Mouse (Mus musculus) embryo, embryonic 11.5 days (tissue): ENCODE data around the gene Phc3.

Source experiments
- DNase-seq: peaks from one replicate; pipeline ENCODE4 v3.0.0-alpha.2; 2012; ENCODE audit warnings: low read depth, low spot score

Phc3 gene

GRCm38 (mm10) chr3:30969104-30969581, at the start of gene Phc3:
Gene Phc3 (minus strand): TSS chr3:30969415.
- peak; percentile 96 for DNase-seq

GRCm38 (mm10) chr3:31017652-31018051, 48.4 kb upstream of the Phc3 start:
- DNase-seq, result no peak

GRCm38 (mm10) chr3:31016594-31017196, 47.5 kb upstream of the Phc3 start:
- no peak for DNase-seq

DNA sequence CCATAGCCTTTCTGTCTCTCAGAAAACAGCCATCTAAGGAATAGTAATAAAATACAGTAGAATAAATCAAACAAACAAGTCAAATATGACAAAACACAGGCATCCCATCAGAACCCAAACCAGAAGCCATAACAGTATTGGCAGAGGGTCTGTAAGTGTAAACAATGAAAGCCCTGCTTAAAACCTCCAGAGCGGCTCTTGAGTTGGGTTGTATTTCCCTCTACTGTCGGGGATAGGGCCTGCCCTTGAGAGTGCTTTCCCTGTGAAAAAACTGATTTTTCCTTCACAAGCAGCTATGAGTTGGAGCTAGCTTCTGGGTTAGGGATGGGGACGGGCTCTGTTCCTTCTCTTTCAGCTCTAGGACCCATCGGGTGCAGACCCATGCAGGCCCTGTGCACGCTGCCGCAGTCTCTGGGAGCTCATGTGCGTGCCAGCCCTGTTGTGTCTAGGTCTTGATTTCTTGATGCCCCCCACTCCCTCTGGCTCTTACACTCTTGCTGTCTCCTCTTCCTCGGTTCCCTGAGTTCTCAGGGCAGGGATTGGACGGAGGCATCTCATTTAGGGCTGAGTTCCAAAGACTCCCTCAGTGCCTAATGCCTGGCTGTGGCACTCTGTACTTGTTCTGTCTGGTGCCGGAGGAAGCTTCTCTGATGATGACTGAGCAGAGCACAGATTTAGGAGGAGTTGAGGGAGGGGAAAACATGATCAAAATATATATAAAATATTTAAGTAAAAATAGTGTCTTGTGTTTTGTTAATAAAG, 46.6 kb upstream of the Phc3 start:
- DNase-seq, result no peak

DNA sequence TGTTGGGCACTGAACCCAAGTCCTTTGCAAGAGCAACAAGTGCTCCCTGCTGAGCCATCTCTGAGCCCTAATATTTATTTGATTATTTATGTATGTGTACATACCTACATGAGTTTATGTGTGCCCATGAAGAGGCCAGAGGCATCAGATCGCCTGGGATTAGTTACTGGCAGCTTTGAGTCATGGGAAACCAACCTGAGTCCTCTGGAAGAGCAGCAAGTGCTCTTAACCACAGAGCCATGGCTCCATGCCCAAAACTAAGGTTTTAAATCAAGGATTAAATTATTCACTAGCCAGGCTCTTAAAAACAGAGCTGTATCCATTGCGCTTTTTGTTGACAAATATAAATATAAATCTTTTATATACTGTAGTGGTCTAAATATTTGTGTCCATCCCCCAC, 45.2 kb upstream of the Phc3 start:
- DNase-seq, result no peak

DNA sequence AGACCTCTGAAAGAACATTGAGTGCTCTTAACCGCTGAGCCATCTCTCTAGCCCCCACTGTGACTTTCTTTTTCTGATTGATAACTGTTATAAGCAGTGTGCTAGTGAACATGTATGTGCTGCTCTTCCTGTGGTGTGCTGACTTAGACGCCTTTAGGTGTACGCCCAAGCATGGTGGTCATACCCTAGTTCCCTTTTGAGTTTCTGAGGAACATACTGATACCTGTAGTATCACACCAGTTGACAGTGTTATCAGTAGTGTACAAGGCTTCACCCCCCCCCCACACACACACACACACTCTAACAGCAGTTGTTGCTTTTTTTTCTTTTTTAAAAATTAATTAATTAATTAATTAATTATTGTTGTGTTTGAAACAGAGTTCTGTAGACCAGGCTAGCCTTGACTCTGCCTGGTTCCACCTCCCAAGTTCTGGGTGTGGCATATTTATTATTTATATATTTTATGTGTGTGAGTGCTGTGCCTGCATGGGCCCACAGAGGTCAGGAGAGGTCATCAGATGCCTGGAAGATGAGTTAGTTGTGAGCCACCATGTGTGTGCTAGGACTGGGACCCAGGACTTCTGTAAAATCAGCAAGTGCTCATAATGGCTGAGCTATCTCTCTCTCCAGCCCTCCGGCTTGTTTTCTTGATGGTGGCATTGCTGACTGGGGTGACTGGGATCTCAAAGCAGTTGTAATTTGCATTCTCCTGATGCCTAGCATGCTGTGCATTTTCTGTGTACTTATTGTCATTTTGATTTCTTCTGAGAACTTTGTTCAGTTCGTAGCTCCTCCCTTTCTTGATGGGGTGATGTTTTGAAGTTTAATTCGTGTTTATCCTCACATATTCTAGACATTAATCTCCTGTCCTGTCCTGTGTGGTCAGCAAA, 35.4 kb upstream of the Phc3 start:
- DNase-seq, result no peak

GRCm38 (mm10) chr3:31001048-31001676, 31.9 kb upstream of the Phc3 start:
- DNase-seq, result no peak

- no peak for DNase-seq
Measured at GRCm38 (mm10) chr3:31000018-31000407, 30.8 kb upstream of the Phc3 start.

GRCm38 (mm10) chr3:30999401-31000017, 30.3 kb upstream of the Phc3 start:
- no peak for DNase-seq

DNA sequence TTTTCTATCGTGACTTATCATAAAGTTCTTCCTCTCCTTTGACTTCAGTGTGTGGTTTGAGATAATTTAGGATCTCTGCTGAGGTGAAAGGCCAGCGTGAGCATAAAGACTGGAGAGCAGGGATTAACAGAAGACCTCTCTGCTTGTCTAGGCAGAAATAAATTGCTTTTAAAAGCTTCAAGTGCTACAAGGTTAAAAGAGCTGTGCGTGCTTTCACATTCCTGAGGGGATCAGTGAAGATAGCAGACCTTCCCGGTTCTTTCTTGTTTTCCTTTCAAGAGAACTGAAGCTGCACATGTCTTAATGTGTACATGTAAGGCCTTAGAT, 27.4 kb upstream of the Phc3 start:
- DNase-seq, result no peak

- no peak for DNase-seq
Measured at GRCm38 (mm10) chr3:30995899-30996687, 26.9 kb upstream of the Phc3 start.

GRCm38 (mm10) chr3:30995283-30995898, 26.2 kb upstream of the Phc3 start, which contains the start of gene Prkci:
Gene Prkci (plus strand): TSS chr3:30995747.
- peak; percentile 90 for DNase-seq

- no peak for DNase-seq
Measured at GRCm38 (mm10) chr3:30994859-30995258, 25.6 kb upstream of the Phc3 start.

- DNase-seq, result no peak
Measured at GRCm38 (mm10) chr3:30993066-30993573, 23.9 kb upstream of the Phc3 start.

DNA sequence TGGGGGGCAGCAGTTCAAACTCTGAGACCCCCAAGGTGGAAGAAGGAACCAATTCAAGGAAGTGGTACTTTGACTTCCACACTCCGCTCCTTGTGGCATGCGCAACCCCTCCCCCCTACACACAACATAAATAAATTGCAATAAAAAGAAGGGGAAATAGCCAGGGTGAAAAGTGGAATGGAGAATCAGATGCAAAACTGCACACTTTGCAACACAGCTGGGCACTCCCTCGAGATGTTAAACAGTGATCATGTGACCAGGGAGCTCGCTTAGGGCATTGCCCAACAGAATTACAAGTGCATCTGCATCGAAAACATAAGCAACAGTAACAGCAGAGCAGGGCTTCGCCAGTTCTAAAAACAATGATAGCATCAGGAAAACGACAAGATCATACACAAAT, 22.9 kb upstream of the Phc3 start:
- no peak for DNase-seq

GRCm38 (mm10) chr3:30987396-30988318, 18.4 kb upstream of the Phc3 start:
- no peak for DNase-seq

DNA sequence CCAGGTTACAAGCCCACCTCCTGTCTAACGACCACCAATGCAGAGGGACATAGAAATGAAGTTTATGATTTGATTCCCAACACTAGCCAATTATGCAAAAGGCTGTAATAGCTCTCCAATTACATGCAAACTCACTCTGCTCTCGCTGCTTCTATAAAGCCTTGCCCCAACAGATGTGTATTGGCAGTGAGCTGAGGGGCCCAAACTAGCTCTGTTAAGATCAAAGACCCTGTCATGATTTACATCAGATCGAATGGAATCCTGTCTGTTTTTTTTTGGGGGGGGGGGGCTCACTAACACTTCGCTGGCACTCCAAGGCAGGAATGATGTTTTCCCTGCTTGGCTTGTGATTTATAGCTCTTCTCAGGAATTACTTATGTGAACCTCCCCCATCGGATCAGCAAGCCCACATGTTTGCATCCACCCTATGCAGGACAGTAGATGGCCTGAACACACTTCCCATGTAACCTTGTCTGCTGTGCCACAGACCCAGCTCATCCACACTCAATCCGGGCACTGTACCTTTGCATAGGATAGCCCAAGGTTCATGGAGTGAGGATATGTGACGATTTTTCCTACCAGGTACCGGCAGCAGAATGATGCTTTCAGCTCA, 13.8 kb upstream of the Phc3 start:
- no peak for DNase-seq

DNA sequence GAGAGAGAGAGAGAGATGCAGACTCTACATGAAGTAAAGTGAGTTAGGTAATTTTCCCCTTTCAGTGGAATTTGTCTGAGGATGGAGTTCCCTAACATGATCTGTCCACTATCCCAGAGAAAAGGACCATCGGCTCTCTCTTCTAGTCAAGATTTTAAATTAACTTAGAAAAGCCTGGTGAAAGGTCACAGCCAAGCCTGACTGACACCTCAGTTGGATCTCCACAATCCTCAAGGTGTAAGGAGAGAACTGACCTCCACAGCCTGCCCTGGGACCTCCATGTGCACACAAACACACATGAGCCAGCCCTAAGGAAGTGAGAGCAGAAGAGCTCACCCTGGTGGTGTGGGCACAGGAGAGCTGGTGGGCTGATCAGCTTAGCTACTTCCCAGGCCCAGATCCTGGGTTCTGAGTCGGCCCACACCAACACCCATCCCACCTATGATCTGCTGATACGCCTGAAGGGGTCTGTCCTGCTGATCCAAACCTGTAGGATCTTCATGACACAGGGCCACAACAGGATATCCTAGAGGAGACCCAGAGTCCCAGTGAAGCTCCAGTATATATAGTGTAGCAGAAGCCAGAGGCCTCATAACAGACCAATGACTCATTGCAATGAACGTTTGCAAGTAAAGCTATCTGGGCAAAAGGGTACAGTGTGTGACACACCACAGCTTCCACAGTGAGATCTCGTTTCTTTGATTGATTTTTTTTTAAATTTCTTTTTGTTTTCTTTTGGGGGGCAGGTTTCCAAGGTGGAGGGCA, 12.6 kb upstream of the Phc3 start:
- DNase-seq, result no peak
